Mouse (Mus musculus) kidney, adult 2 months (tissue): ENCODE results near the gene Lmx1a.

ENCODE experiments used
- CTCF ChIP-seq: fragments of 200-500 bp; conservative IDR thresholded peaks from 2 replicates; pipeline ENCODE4 v1.5.1; 2011; ENCODE audit warnings: low read depth, mild to moderate bottlenecking, control low read depth, low read length, moderate library complexity, mixed read lengths; ENCODE audit not compliant: insufficient read depth, insufficient read length
- POLR2A ChIP-seq: fragments of 200-500 bp; IDR thresholded peaks from one replicate; pipeline ENCODE4 v1.6.1; 2011; ENCODE audit warnings: low read depth, low read length, control low read depth

- TF ChIP-seq CTCF (no peak), POLR2A (no peak)
These were observed 27.9 kb upstream of the Lmx1a start for GRCm38 (mm10) chr1:167661123-167661522.
